Mouse (Mus musculus) Patski (cell line): ENCODE data around the gene Aknad1. TPM values are rescaled to one million over a fixed set of nuclear protein-coding genes. Genes with fewer than 3 reads are reported as not detected.

Experiments used
- ATAC-seq: fragments of 100-300 bp; one replicate; pipeline ENCODE4 v1.8.0; 2021
- CTCF ChIA-PET: fragments of 350-600 bp; sonication (Branson Sonifier 250); formaldehyde crosslinking; loops from one replicate; lab custom pipeline; 2022; ENCODE audit warnings: inconsistent platforms; lab: Charles Lee
- POLR2A ChIA-PET: fragments of 350-600 bp; sonication (Branson Sonifier 250); formaldehyde crosslinking; loops from one replicate; lab custom pipeline; 2022; ENCODE audit warnings: antibody characterized with exemption, inconsistent platforms; lab: Charles Lee
- DNase-seq: peaks from one replicate; pipeline ENCODE4 v3.0.0-alpha.2; 2011; ENCODE audit warnings: low read depth, low spot score
- H3K27me3 ChIP-seq: fragments of 371-371 bp; one replicate; pipeline ENCODE4 v1.5.1; 2021
- CTCF ChIP-seq: fragments of 100-300 bp; IDR thresholded peaks from one replicate; pipeline ENCODE4 v1.5.1; 2021
- in situ Hi-C: fragments of 300-500 bp; cut with MboI; formaldehyde crosslinking; loops from 3 replicates; pipeline ENCODE4 v1.11.1; 2018; ENCODE audit warnings: low pct_unique_long_range_greater_than_20kb, mixed read lengths
- polyA plus RNA-seq: library from polyadenylated mRNA; unstranded; gene quantifications from one replicate; pipeline ENCODE4 v1.2.3, GENCODE M21; 2021

The Aknad1 gene
- polyA plus RNA-seq, 1 experiment from 2014 or later: not detected

GRCm38 (mm10) chr3:108781238-108781883, 41.9 kb downstream of the Aknad1 start:
- H3K27me3 ChIP-seq: no peaks in the 10 kb centered on the region
- ChIA-PET POLR2A (no interaction called here), CTCF (interaction anchor here (1.0 to 2.6 kb wide), 5 partner anchors 10 to 135 kb away, joined by 3 to 13 read pairs (median 4); partner anchors contain the start of gene Stxbp3)
- peak; percentile 97 for ATAC-seq
- DNase-seq: peak; percentile 87
- TF ChIP-seq CTCF: no peak
- in situ Hi-C loops: no loop called here

- TF ChIP-seq CTCF: no peak
- in situ Hi-C loops: no loop called here
- H3K27me3 ChIP-seq: no peaks in the 10 kb centered on the region
- ATAC-seq (no peak), DNase-seq (no peak)
- ChIA-PET POLR2A (no interaction called here), CTCF (interaction anchor here (1.0 to 2.6 kb wide), 4 partner anchors 10 to 77 kb away, joined by 3 to 13 read pairs (median 4); partner anchors contain the start of gene Stxbp3)
Measured at GRCm38 (mm10) chr3:108781884-108782270, 42.4 kb downstream of the Aknad1 start.

DNA sequence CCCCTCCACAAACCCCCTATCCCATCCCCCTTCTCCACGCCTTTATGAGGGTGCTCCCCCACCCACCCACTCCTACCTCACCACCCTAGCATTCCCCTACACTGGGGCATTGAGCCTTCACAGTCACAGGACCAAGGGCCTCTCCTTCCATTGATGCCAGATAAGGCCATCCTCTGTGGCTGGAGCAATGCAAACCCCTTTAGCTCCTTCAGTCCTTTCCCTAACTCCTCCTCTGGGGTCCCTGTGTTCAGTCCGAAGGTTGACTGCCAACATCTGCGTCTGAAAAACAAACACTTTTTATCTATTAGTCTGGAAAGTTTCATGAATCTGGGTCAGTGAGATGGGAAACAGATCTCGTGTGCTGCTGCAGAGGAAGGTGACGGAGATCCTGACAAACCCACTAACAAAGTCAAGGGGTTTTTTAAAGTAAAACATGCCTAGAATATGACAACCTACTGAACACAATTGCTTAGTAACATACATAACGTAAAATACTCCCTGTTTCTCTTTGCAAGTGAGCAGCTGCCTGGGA, 43.0 kb downstream of the Aknad1 start:
- no peak for ATAC-seq
- POLR2A ChIA-PET: no interaction called here
- in situ Hi-C loops: no loop called here
- no peaks in the 10 kb centered on the region for H3K27me3 ChIP-seq
- CTCF ChIA-PET: interaction anchor here (1.8 to 2.6 kb wide), 2 partner anchors 9 to 11 kb away, joined by 4 to 13 read pairs; no protein-coding TSS in a partner anchor
- no peak for DNase-seq
- TF ChIP-seq CTCF: no peak

DNA sequence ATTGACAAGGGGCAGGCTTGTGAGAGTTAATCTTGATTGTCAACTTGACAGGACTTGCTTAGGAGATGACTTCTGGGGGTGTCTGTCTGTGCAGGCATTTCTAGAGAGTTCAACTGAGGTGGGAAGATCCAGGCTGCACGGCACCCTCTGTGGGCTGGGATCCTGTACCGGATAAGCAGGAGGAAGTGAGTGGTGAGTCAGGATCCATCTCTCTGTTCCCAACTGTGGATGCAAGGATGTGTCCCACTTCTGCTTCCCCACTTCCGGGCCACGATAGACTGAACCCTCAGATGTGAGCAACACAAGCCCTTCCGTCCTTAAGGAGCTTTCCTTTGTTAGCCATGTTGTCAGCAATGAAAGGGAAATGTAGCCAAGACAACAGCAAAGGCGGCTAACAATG, 47.1 kb downstream of the Aknad1 start:
- no peak for DNase-seq
- ChIA-PET CTCF (interaction anchor here (1.3 to 1.5 kb wide), 2 partner anchors 24 to 66 kb away, joined by 4 to 6 read pairs; no protein-coding TSS in a partner anchor), POLR2A (interaction anchor here (0.6 kb wide), 1 partner anchor 18 kb away, joined by 3 read pairs; no protein-coding TSS in a partner anchor)
- H3K27me3 ChIP-seq: no peaks in the 10 kb centered on the region
- in situ Hi-C loops: no loop called here
- ATAC-seq: no peak
- no peak for TF ChIP-seq CTCF

GRCm38 (mm10) chr3:108787754-108788454, 48.4 kb downstream of the Aknad1 start:
- TF ChIP-seq CTCF: no peak
- no peaks in the 10 kb centered on the region for H3K27me3 ChIP-seq
- ChIA-PET CTCF (interaction anchor here (1.1 to 1.6 kb wide), 4 partner anchors 8 to 87 kb away, joined by 3 to 8 read pairs (median 4); no protein-coding TSS in a partner anchor), POLR2A (no interaction called here)
- DNase-seq: no peak
- in situ Hi-C loops: no loop called here
- ATAC-seq: no peak

GRCm38 (mm10) chr3:108788455-108788794, 49.0 kb downstream of the Aknad1 start:
- ATAC-seq (no peak), DNase-seq (no peak)
- POLR2A ChIA-PET: no interaction called here
- in situ Hi-C loops: no loop called here
- no peak for TF ChIP-seq CTCF
- no peaks in the 10 kb centered on the region for H3K27me3 ChIP-seq
- CTCF ChIA-PET: interaction anchor here (1.1 to 1.6 kb wide), 3 partner anchors 9 to 88 kb away, joined by 3 to 8 read pairs (median 3); no protein-coding TSS in a partner anchor

- POLR2A ChIA-PET: no interaction called here
- DNase-seq: no peak
- no peak for ATAC-seq
- no peak for TF ChIP-seq CTCF
- CTCF ChIA-PET: no interaction called here
- in situ Hi-C loops: no loop called here
- H3K27me3 ChIP-seq: no peaks in the 10 kb centered on the region
Measured at GRCm38 (mm10) chr3:108789299-108789698, 49.8 kb downstream of the Aknad1 start.

DNA sequence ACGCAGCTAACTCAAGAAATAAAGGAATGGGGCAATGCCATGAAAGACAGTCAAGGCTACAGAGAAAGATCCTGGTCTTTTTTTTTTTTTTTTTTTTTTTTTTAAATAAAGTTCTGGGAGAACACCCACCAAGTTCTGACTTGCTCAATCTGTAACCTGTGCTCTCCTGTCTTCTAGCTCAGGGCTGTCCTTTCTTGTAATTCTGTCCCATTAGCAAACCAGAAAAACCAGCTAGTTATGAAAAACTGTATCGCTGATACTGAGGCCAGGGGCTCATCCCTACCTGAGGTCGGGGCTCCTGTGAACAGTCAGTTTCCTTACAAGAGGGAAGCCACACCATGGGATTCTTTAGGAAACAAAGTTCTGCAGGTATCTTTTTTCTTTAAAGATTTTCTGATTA, 51.0 kb downstream of the Aknad1 start:
- ATAC-seq (no peak), DNase-seq (no peak)
- H3K27me3 ChIP-seq: no peaks in the 10 kb centered on the region
- ChIA-PET CTCF (interaction anchor here (0.9 to 1.0 kb wide), 2 partner anchors 12 to 121 kb away, joined by 3 to 5 read pairs; partner anchors contain the start of gene Prpf38b), POLR2A (interaction anchor here (0.6 kb wide), 2 partner anchors 15 to 37 kb away, joined by 3 to 4 read pairs; no protein-coding TSS in a partner anchor)
- in situ Hi-C loops: no loop called here
- no peak for TF ChIP-seq CTCF

GRCm38 (mm10) chr3:108791054-108791706, 51.7 kb downstream of the Aknad1 start:
- ATAC-seq (no peak), DNase-seq (no peak)
- CTCF ChIA-PET: interaction anchor here (0.6 to 1.2 kb wide), 4 partner anchors 10 to 121 kb away, joined by 3 to 5 read pairs (median 4); partner anchors contain the start of gene Prpf38b
- in situ Hi-C loops: no loop called here
- H3K27me3 ChIP-seq: no peaks in the 10 kb centered on the region
- TF ChIP-seq CTCF: no peak
- POLR2A ChIA-PET: no interaction called here

DNA sequence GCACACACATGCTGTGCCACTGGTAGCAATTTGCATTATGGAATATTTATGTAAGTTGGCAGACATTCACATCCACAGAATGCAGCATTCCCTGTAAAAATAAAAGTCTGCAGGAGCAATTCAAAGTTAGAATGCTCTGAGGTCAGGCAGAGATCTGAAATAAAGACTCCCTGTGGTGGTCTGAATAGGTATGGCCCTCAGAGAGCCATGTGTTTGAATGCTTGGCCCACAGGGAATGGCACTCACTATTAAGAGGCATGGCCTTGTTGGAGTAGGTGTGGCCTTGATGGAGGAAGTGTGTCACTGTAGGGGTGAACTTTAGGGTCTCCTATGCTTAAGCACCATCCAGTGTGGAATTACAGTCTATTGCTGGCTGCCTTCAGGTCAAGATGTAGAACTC, 53.0 kb downstream of the Aknad1 start:
- in situ Hi-C loops: no loop called here
- no peak for TF ChIP-seq CTCF
- CTCF ChIA-PET: no interaction called here

More for the DNA sequence above, 53.0 kb downstream of the Aknad1 start:
- H3K27me3 ChIP-seq: no peaks in the 10 kb centered on the region
- ATAC-seq (no peak), DNase-seq (no peak)
- POLR2A ChIA-PET: no interaction called here
